Mouse (Mus musculus) neural tube, embryonic 15.5 days (tissue): ENCODE measurements at regions not wholly inside any gene's neighbourhood (a gene's known extent, or its start where the extent isn't known, plus 50 kb on each side); places are given as distances from the start of the nearest gene placed in this dataset.

Source experiments
- ATAC-seq: fragments of 200-750 bp; cut with Nextera tagmentation; 2 replicates; pipeline ENCODE4 v1.8.0; 2017; ENCODE audit warnings: mild to moderate bottlenecking, moderate TSS enrichment, moderate library complexity; ENCODE audit not compliant: low FRiP score
- H3K27ac ChIP-seq: fragments of 300-500 bp; sonication (generic); replicated peaks from 2 replicates; pipeline ENCODE4 v1.5.1; 2015; ENCODE audit warnings: mild to moderate bottlenecking, inconsistent platforms
- H3K27me3 ChIP-seq: fragments of 300-500 bp; sonication (generic); replicated peaks from 2 replicates; pipeline ENCODE4 v1.6.1; 2015; ENCODE audit warnings: inconsistent platforms
- H3K36me3 ChIP-seq: fragments of 300-500 bp; sonication (generic); 2 replicates; pipeline ENCODE4 v1.6.1; 2015; ENCODE audit warnings: inconsistent platforms
- H3K4me1 ChIP-seq: fragments of 300-500 bp; sonication (generic); 2 replicates; pipeline ENCODE4 v1.6.1; 2015; ENCODE audit warnings: inconsistent platforms
- H3K4me2 ChIP-seq: fragments of 300-500 bp; sonication (generic); 2 replicates; pipeline ENCODE4 v1.6.1; 2015; ENCODE audit warnings: inconsistent platforms, mild to moderate bottlenecking, moderate library complexity
- H3K4me3 ChIP-seq: fragments of 300-500 bp; sonication (generic); replicated peaks from 2 replicates; pipeline ENCODE4 v1.5.1; 2015; ENCODE audit warnings: mild to moderate bottlenecking, inconsistent platforms
- H3K9ac ChIP-seq: fragments of 300-500 bp; sonication (generic); replicated peaks from 2 replicates; pipeline ENCODE4 v1.6.1; 2015; ENCODE audit warnings: mild to moderate bottlenecking, inconsistent platforms
- H3K9me3 ChIP-seq: fragments of 300-500 bp; sonication (generic); replicated peaks from 2 replicates; pipeline ENCODE4 v1.6.1; 2016; ENCODE audit warnings: inconsistent platforms
- WGBS: fragments of 180-500 bp; shearing (Covaris S2); methylation state at CpG from one replicate; pipeline ENCODE4 v1.1.7; 2015; ENCODE audit warnings: mixed read lengths; 5-methylcytosine and 5-hydroxymethylcytosine counted together

DNA sequence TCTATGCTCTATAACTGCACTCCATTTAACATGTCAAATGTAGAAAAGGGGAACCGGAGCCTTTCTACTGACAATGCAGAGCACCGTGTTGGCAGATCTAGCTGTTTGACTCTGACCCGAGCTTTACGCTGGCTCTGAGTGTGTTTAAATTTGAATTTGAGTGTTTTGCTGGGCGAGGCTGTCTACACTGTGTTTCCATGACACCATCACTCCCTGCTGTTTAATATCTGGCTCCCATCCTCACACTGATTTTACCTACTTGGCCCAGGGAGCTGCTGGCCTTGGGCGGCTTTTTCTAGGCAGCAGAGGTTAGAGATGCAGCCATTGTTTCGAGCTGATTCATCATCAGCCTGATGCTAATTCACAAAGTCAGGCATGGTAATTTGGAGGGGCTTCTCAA is 100.7 kb upstream of the Serp2 start:
- peak; percentile 56; the same call in 1 of the 2 replicates for ATAC-seq
- H3K27ac ChIP-seq: peak overlapping the region; percentile 46
- H3K9ac ChIP-seq: no peak overlapping the region
- H3K36me3 ChIP-seq: no peaks in the 10 kb centered on the region
- no peaks in the 10 kb centered on the region for H3K27me3 ChIP-seq
- H3K4me1 ChIP-seq: peaks cover 28% of the 10 kb centered on the region
- H3K4me3 ChIP-seq: no peak overlapping the region
- 24% methylated on average over 7 of the region's 7 CpGs for WGBS
- H3K4me2 ChIP-seq: no peak overlapping the region
- no peaks in the 10 kb centered on the region for H3K9me3 ChIP-seq

DNA sequence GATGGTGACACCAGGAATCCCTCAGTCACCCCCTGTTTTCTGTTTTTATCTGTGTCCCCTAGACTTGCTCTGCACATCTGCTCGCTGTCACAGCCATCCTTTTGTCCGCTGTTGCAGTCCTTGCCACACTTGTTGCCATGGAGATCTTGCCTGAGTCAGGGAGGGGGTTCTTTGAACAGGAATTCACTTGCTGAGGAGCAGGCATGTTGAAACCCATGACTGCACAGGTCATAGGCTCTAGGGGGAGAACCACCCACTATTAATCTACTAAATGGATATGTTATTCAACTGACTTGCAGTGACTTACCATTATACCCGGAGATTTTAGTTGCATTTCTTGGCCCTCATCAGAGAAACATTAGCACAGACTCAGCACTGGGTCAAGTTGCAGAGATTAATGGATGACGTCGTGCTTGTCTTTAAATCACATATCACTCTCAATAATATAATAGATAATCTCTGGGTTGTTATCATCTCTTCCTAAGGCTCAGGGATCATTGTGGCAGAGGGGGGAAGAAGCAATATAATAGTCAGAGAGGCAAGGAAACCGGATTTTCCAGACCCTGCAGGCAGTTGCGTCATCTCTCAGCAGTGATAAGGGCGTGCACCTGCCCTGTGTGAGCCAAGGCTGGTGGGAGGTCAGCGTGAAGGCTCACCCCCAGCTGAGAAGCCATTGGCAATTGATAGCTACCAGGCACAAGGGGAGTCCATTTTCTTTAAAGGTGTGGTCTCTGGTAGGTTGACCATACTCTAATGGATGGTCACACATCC is 95.9 kb upstream of the Serp2 start:
- WGBS: 46% methylated on average over 9 of the region's 9 CpGs
- no peak overlapping the region for H3K4me3 ChIP-seq
- H3K4me2 ChIP-seq: no peak overlapping the region
- no peak overlapping the region for H3K27ac ChIP-seq
- peaks cover 15% of the 10 kb centered on the region for H3K4me1 ChIP-seq
- H3K9me3 ChIP-seq: no peaks in the 10 kb centered on the region
- H3K9ac ChIP-seq: no peak overlapping the region
- ATAC-seq: peak; percentile 38; the same call in 1 of the 2 replicates
- no peaks in the 10 kb centered on the region for H3K27me3 ChIP-seq
- no peaks in the 10 kb centered on the region for H3K36me3 ChIP-seq

DNA sequence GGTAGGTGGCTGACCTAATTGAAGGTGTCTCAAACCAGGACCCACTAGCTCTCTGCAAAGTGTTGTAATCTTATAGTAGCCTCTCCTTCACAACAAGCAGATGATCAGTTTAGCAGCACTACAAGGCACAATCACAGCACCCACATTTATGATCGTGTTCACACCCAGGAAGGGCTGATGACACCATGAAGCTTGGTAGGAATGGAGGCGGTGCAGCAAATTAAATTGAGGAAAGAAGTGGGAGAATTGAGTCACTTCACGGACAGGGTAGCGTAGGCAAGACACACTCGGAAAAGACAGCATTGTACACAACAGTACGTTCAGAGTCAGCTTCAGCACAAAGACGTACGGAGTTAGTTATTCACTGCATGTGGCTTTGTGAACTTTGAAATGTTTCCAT is 94.4 kb upstream of the Serp2 start:
- Histone ChIP-seq H3K4me2 (no peak overlapping the region), H3K9me3 (no peaks in the 10 kb centered on the region), H3K9ac (no peak overlapping the region), H3K4me3 (no peak overlapping the region), H3K27me3 (no peaks in the 10 kb centered on the region), H3K4me1 (peaks cover 7% of the 10 kb centered on the region; the same call in 1 of the 2 replicates), H3K36me3 (no peaks in the 10 kb centered on the region), H3K27ac (no peak overlapping the region)
- 93% methylated on average over 8 of the region's 8 CpGs for WGBS
- no peak for ATAC-seq

DNA sequence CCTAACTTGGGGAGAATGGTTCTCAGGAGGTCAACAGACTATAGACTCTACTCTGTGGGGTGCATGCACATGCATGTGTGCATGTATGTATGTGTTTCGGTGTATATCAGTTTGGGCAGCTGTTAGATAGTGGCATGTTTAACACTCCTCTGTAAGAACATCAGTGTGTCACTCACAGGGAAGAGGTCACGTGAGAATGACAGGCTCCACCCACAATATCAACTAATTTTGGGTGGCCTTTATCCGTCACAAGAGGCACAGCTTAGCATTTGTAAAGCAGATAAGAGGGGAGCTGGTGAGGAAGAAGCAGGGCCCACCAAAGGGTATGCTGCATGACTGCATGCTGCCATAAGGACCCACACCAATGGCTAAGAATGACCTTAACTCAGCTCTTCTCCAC is 93.2 kb upstream of the Serp2 start:
- Histone ChIP-seq H3K9me3 (no peaks in the 10 kb centered on the region), H3K27me3 (no peaks in the 10 kb centered on the region), H3K9ac (no peak overlapping the region), H3K4me2 (no peak overlapping the region), H3K4me3 (no peak overlapping the region), H3K4me1 (peaks cover 7% of the 10 kb centered on the region; the same call in 1 of the 2 replicates), H3K36me3 (no peaks in the 10 kb centered on the region), H3K27ac (no peak overlapping the region)
- no peak for ATAC-seq
- 89% methylated on average over 3 of the region's 3 CpGs for WGBS

DNA sequence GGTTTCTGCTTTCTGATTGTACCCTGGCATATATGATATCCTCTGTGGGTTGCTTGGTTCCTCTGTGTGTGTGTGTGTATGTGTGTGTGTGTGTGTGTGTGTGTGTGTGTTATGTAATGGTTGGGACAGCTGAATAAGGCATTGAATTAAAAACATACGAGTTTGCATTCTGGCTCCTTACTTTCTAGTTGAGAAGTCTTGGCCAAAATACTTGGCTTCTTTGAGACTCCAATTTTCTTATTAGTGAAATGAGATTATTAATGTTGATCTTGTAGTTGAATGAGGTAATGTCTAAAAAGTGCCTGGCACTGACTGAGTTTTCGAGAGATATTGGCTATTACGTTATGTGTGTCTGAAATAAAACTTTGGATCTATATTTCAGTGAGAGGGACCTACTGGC is 88.0 kb upstream of the Serp2 start:
- Histone ChIP-seq H3K9me3 (no peaks in the 10 kb centered on the region), H3K4me3 (no peak overlapping the region), H3K36me3 (no peaks in the 10 kb centered on the region), H3K27me3 (no peaks in the 10 kb centered on the region), H3K4me1 (no peaks in the 10 kb centered on the region), H3K9ac (no peak overlapping the region), H3K27ac (no peak overlapping the region), H3K4me2 (no peak overlapping the region)
- no peak for ATAC-seq
- 87% methylated on average over 3 of the region's 3 CpGs for WGBS

DNA sequence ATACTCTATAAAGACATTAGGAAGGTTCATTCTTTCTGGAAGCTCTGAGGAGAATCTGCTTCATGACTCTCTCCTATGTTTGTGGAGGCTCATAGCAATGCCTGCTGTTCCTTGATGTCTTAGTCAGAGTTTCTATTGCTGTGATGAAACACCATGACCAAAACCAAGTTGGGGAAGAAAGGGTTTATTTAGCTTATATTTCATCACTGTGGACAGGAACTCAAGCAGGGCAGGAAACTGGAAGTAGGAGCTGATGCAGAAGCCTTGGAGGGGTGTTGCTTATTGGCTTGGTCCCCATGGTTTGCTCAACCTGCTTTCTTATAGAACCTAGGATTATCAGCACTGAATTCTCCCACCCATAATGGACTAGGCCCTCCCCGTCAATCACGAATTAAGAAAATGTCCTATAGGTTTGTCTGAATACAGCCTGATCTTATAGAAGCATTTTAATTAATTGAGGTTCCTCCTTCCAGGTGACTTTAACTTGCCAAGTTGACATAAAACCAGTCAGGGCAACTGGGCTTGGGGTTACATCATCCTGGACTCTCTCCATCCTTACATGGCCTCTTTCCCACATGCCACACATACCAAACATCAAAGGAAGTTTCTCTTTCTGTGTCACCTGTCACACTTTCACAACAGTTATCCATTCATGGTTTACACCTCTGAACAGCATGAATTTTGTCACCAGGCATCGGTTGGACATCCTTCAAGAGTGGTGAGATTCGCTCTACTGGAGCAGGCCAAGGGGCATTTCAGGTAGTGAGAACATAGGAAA is 85.3 kb upstream of the Serp2 start:
- Histone ChIP-seq H3K27ac (no peak overlapping the region), H3K4me1 (no peaks in the 10 kb centered on the region), H3K9ac (no peak overlapping the region), H3K36me3 (no peaks in the 10 kb centered on the region), H3K4me3 (no peak overlapping the region), H3K4me2 (no peak overlapping the region), H3K27me3 (no peaks in the 10 kb centered on the region), H3K9me3 (no peaks in the 10 kb centered on the region)
- WGBS: 94% methylated on average over 4 of the region's 4 CpGs
- no peak for ATAC-seq

DNA sequence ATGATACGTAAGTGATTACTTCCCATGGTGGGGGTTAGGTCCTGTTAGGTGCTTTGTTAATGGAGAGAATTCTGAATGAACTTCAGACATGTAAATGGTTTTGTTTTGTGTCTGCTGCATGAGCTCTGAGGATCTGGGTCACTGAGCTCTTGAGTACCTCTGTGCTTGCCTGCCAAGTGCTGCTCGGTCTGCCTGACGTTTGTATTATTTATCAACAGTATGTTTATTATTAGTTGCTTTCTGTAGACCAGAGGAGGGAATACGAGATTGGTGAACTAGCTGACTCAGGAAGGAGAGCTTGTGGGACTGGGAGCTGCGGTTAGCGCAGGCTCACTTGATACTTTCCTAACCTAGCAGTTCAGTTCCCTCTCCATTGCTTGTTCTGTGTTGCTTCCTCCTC is 76.5 kb upstream of the Serp2 start:
- no peaks in the 10 kb centered on the region for H3K27me3 ChIP-seq
- H3K4me3 ChIP-seq: no peak overlapping the region
- H3K9ac ChIP-seq: no peak overlapping the region
- H3K4me1 ChIP-seq: peaks cover 11% of the 10 kb centered on the region; the same call in 1 of the 2 replicates
- no peaks in the 10 kb centered on the region for H3K36me3 ChIP-seq
- 67% methylated on average over 6 of the region's 6 CpGs for WGBS
- no peak; the same call in 1 of the 2 replicates for ATAC-seq
- no peak overlapping the region for H3K4me2 ChIP-seq
- H3K27ac ChIP-seq: no peak overlapping the region
- no peaks in the 10 kb centered on the region for H3K9me3 ChIP-seq

DNA sequence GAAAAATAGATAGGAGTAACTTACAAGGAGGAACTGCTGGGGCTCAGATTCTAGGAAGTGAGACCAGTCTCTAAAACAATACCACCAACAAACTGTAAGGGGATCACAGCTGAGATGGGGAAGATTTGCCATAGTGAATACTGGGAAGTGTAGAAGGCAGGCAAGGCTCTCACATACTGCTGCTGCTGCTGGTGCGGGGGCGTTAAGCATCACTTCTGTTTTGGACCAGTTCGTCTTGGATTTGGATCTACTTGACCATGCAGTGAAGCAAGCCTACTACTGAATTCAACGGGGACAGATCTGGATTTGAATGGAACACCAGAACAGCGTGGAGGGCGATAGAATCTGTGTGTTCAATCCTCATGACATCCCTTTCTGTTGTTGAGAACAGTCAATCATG is 76.1 kb upstream of the Serp2 start:
- ATAC-seq: no peak
- 78% methylated on average over 6 of the region's 6 CpGs for WGBS

DNA sequence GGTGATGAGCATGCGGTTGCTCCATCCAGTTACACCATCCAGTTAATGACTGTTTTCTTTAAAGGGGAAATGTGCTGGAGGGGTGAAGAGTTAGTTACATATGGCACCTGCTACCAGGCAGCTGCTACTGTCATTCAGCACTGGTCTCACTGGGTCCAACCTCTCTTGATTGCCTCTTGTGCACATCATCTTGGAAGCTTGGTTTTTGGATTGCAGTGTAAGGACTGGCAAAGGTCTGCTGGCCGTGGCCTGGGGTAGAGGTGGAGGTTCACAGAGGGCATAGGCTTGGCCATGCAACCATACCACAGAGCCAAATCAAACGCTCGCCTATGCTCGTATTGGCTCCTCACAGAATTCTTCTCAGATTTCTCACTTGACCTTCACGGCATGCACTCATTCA is 75.1 kb upstream of the Serp2 start:
- Histone ChIP-seq H3K9ac (no peak overlapping the region), H3K9me3 (no peaks in the 10 kb centered on the region), H3K4me2 (no peak overlapping the region), H3K4me1 (peaks cover 11% of the 10 kb centered on the region; the same call in 1 of the 2 replicates), H3K4me3 (no peak overlapping the region), H3K36me3 (no peaks in the 10 kb centered on the region), H3K27ac (no peak overlapping the region), H3K27me3 (no peaks in the 10 kb centered on the region)
- WGBS: 81% methylated on average over 6 of the region's 6 CpGs
- no peak for ATAC-seq

More for the DNA sequence above, 76.1 kb upstream of the Serp2 start:
- Histone ChIP-seq H3K27me3 (no peaks in the 10 kb centered on the region), H3K27ac (no peak overlapping the region), H3K4me1 (peaks cover 11% of the 10 kb centered on the region; the same call in 1 of the 2 replicates), H3K9me3 (no peaks in the 10 kb centered on the region), H3K9ac (no peak overlapping the region), H3K36me3 (no peaks in the 10 kb centered on the region), H3K4me2 (no peak overlapping the region), H3K4me3 (no peak overlapping the region)

DNA sequence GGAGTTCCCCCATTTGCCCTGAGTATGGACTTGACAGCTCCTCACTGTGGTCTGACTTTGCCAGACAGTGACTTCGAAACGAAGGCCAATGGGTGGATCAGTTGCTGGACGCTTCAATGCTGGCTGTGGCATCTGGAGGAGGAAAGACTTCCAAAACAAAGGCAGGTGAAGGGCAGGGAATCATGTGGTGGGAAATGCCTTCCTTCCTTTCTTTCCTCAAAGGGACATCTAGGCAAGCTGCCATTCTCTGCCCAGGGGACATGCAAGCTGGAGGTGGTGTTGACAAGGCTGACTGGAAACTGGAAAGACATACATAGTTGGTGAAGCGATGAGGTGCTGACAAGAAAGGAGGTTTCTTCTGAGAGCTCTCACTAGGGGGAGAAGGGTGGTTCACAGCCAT is 74.5 kb upstream of the Serp2 start:
- H3K27ac ChIP-seq: no peak overlapping the region
- whole genome bisulfite sequencing: 86% methylated on average over 4 of the region's 4 CpGs
- peaks cover 14% of the 10 kb centered on the region for H3K4me1 ChIP-seq
- no peak for ATAC-seq
- no peaks in the 10 kb centered on the region for H3K27me3 ChIP-seq
- H3K9me3 ChIP-seq: no peaks in the 10 kb centered on the region
- H3K4me2 ChIP-seq: no peak overlapping the region
- no peak overlapping the region for H3K9ac ChIP-seq
- H3K36me3 ChIP-seq: no peaks in the 10 kb centered on the region
- no peak overlapping the region for H3K4me3 ChIP-seq

DNA sequence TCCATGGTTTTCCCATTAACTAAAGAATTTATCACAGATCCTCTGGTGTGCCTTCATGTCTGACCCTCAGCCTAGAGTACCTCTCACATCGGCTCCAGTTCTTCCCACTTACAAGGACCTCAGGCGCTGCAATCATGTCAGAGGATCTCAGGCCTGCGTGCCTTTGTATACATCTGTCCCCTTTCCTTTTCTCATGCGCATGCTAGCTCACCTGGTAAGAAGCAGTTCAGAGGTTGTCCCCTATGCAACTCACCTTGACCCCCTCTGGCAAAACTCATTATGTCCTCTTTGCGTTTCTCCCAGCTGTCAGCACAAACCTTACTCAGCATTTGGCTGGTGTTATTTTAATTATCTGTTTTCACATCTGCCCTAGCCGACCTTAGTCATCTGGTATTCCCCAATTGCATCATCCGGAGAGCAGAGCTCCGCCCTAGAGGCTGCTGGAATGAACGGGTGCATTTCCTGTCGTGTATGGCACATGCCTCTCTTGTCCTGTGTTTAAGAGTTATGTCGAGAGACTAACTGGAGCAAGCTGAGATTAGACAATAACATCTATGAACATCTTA is 73.3 kb upstream of the Serp2 start:
- Histone ChIP-seq H3K27me3 (no peaks in the 10 kb centered on the region), H3K4me3 (no peak overlapping the region), H3K4me1 (peaks cover 26% of the 10 kb centered on the region), H3K4me2 (no peak overlapping the region), H3K36me3 (no peaks in the 10 kb centered on the region), H3K9me3 (no peaks in the 10 kb centered on the region), H3K9ac (no peak overlapping the region), H3K27ac (no peak overlapping the region)
- ATAC-seq: no peak
- WGBS: 84% methylated on average over 11 of the region's 11 CpGs
